Mouse (Mus musculus) stomach, embryonic 16.5 days (tissue): ENCODE results near the gene Olfr1256. TPM values are rescaled to one million over a fixed set of nuclear protein-coding genes. Genes with fewer than 3 reads are reported as not detected.

Experiments used
- polyA plus RNA-seq: library from polyadenylated mRNA; unstranded; fragments of >200 nt; fragmentation: Nextera tagmentation; extraction: Ambion mirVana; gene quantifications from 2 replicates; pipeline ENCODE4 v1.2.1, GENCODE M21; 2015

Gene Olfr1256
- polyA plus RNA-seq, 1 experiment from 2014 or later = not detected

Other genes with a start within 250 kb of the Olfr1256 start
- gene Olfr1246, start 248.4 kb downstream of the Olfr1256 start, polyA plus RNA-seq = not detected in 2 replicates
- not detected in 2 replicates for gene Olfr1247, start 227.4 kb downstream of the Olfr1256 start, polyA plus RNA-seq
- gene Olfr1248, start 223.3 kb downstream of the Olfr1256 start, polyA plus RNA-seq = not detected in 2 replicates
- not detected in 2 replicates for gene Olfr1249, start 206.6 kb downstream of the Olfr1256 start, polyA plus RNA-seq
- gene Olfr1250, start 180.1 kb downstream of the Olfr1256 start, polyA plus RNA-seq = not detected in 2 replicates
- gene Olfr1251, start 169.6 kb downstream of the Olfr1256 start, polyA plus RNA-seq = not detected in 2 replicates
- gene Olfr1252, start 116.5 kb downstream of the Olfr1256 start, polyA plus RNA-seq = not detected in 2 replicates
- gene Olfr1253, start 84.5 kb downstream of the Olfr1256 start, polyA plus RNA-seq = not detected in 2 replicates
- gene Olfr1254, start 47.9 kb downstream of the Olfr1256 start, polyA plus RNA-seq = not detected in 2 replicates
- not detected in 2 replicates for gene Olfr1255, start 29.5 kb downstream of the Olfr1256 start, polyA plus RNA-seq
- not detected in 2 replicates for gene Olfr48, start 6.7 kb upstream of the Olfr1256 start, polyA plus RNA-seq
- gene Olfr1257, start 36.9 kb upstream of the Olfr1256 start, polyA plus RNA-seq = not detected in 2 replicates
- gene Olfr1258, start 85.8 kb upstream of the Olfr1256 start, polyA plus RNA-seq = not detected in 2 replicates
- gene Olfr1259, start 107.1 kb upstream of the Olfr1256 start, polyA plus RNA-seq = not detected in 2 replicates
- gene Olfr1260, start 132.8 kb upstream of the Olfr1256 start, polyA plus RNA-seq = not detected in 2 replicates
- not detected in 2 replicates for gene Olfr1261, start 149.7 kb upstream of the Olfr1256 start, polyA plus RNA-seq
- gene Olfr1262, start 158.6 kb upstream of the Olfr1256 start, polyA plus RNA-seq = not detected in 2 replicates
- gene Olfr1263, start 170.6 kb upstream of the Olfr1256 start, polyA plus RNA-seq = not detected in 2 replicates
- not detected in 2 replicates for gene Olfr1264, start 184.0 kb upstream of the Olfr1256 start, polyA plus RNA-seq
- not detected in 2 replicates for gene Olfr1265, start 193.8 kb upstream of the Olfr1256 start, polyA plus RNA-seq
- not detected in 2 replicates for gene Olfr140, start 222.0 kb upstream of the Olfr1256 start, polyA plus RNA-seq